Mouse (Mus musculus): ENCODE results near the gene Foxp4.
"Not testable (repeated sequence)": the region's sequence is repeated elsewhere in the genome, so short reads cannot be mapped to it uniquely, and the experiment has no call there.

Gene Foxp4

DNA sequence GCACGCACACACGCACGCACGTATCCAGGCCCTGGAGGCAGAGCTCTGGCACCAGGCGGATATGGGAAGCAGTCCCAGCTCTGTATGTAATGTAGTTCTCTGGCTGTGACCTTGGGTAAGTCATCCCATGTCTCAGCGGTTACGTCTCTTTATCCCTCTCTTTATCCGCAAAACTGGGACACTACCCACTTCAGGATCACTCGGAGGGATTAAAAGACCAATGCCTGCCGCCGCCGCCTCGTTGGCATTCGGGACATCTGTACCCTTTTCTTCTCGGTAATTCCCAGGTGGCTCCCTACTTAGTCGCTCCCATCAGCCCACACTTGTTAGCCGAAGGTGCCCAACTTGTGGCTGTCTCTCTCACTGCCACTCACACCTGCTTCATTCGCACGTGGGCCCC, 35.2 kb downstream of the Foxp4 start:
- DNase-seq: no peak

- no peak for DNase-seq
Measured at GRCm38 (mm10) chr17:47888641-47889040, 35.8 kb downstream of the Foxp4 start.

GRCm38 (mm10) chr17:47888155-47888455, 36.3 kb downstream of the Foxp4 start:
- DNase-seq: no peak

DNA sequence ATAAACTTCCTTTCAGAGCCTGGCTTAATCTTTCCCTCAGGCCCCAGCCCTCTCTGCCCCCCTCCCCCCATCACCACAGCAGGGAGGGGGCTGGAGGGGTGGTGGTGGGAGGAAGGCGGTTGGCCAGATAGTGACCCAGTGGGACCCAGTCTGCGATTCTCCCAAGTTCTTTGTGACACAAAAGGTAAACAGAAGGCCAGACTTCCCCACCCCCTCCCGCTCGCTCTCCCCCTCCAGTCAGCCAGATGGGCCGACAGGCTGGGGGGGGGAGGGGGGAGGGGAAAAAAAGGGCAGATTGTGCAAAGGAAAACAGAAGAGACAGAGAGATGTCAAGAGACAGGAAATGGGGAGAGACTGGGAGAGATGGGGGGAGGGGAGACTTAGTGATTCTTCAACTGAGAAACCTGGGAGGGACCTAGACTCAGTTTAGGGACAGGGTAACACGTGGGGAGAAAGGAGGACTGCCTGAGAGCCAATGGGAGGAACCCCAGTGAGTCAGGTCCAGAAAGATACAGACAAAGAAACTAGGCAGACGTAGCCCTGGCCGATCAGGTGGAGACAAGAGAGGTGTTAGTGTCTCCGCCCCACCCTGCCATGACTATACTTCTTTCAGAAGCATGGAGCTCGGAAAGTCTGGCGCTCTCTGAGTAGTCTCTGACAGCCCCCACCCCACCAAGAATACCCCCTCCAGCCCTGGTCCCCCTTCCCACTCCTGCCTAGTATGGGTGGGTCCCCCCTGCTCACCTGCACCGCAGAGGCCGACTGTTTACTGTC, 36.9 kb downstream of the Foxp4 start:
- DNase-seq: no peak

DNA sequence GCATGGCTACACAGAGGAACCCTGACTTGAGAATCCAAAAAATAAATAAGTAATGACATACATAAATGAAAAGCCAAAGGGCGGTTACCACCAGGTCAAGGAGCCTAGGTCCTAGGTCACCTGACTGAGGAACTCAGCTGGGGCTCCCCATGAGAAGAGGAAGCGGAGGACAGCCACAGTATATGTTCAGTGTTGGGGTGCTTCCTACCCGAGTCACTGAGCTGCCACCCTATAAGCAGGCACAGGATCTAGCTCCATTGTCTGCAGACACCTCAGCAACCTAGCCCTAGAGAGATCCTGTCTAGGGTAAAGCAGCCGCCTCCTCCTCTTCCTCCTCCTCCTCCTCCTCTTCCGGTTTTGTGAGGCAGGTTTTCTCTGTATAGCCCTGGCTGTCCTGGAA, 41.3 kb downstream of the Foxp4 start:
- DNase-seq: no peak

GRCm38 (mm10) chr17:47881330-47881729, 43.1 kb downstream of the Foxp4 start:
- DNase-seq: no peak

DNA sequence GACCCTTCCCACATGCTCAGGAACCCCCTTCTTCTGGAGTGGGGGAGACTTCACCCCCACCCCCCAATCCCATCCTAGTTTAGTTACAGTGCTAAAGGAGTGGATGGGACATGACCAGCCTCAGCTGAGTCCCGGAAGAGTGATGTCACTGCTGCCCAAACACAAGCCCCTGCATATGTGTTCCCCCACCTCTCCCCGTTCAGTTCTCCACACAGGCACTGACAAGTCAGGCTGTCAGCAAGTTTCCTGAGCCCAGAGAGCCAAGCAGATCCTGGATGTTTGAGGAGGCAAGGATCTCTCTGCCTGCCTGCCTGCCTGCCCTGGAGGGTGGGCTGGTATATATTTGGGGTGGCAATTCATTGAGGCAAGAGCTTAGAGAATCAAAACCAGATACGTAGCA, 45.2 kb downstream of the Foxp4 start:
- no peak for DNase-seq

DNA sequence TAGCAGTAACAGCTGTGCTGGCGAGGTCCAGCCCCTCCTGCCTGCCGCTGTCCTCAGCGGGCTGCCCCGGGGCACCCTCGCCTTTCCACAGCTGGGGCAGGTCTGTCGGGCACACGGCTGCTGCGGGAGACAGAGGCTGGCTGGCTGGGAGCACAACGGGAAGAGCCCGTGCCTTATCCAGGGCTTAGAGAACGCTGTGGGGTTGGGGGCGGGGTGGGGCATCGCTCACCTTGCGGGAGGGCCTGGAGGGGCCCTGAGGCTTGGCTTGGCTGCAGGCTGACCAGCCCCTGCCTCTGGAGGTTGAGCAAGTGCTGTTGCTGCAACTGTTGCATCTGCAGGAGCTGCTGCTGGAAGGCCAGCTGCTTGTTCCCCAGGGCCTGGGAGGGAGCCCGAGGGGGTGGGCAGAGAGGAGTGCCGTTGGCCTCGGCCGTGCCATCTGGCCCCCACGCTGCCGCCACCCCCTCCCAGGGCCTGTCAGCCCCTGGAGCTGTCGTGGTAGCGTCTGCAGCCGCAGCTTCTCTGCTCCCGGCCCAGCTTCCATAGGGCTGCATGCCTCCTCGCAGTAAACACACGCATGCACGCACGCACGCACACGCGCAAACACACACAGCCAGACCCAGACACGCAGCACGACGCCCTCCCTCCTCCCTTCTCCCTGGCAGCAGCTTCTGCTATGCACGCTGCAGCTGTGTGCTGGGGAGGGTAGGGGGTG, 45.9 kb downstream of the Foxp4 start:
- DNase-seq: peak; percentile 67 to 70

DNA sequence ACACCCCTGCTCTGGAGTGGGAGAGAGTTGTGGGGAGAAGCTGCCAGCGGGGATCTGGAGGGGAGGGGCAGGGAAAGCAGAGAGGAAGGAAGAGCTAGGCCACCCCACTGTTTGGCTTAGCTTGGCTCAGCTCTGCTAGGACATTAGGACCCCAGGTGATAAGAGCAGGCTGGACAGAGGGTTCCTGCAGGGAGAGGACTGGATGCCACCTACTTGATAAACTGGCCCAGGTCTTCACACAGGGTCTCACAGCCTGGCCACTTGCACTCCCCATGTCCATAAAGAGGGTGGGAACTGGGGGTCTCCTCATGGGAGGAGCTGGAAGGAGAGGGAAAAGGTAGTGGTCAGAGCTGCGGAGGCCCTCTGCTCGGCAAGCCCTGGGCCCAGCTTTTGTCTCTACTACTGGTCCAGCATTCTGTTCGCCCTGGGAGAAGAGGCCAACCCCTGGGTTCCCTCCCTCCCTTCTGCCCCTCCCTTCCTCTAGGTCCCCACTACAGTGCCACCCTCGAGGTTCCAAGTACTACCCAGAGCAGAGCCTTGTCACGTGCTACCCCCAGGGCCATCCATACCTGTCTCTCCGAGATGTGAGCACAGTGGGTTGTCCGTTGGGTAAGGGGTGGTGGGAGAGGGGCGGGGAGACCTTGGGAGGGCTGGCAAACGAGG, 46.6 kb downstream of the Foxp4 start:
- DNase-seq: no peak

DNA sequence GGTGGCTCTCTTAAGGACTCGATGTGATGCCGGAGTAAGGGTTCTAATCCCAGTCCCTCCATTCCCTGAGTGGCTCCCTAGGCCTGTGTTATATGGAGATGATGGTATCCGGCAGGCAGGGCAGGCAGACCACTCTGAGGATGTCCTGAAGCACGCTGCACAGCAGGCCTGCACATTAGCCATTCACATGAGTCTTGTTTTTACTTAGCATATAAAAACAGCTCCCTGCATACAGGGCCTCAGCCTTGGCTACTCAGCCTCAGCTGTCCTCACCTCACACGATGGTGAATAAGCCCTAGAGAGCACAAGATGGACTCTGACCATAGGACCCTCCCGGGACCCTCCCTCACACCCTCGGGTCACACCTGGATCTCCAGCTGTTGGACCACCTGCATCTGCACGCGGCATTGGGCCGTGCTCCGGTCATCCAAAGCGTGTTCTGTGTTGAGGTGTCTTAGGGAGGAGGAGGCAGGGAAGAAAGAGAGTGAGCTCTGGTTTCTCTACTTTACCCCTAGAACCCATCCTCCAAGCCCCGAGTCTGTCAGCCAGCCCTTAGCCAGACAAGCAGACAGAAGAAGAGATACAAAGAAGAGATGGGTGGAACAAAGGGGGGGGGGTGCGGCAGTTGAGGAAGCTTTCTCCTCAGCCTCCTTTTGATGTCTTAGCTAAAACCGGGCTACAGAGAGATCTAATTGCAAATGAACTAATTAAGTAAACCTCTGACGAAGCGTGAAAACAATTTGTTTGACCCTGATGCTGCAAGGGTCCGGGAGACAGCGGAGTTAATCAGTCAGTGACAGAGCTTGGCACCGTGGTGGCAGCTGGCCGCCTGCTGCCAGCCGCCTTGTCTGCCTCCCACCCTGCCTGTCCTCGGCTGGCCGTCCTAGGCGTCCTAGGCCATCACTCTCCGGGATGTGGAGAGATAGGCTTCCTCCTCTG, 47.4 kb downstream of the Foxp4 start:
- no peak for DNase-seq

- peak; percentile 69 to 80 for DNase-seq
Measured at GRCm38 (mm10) chr17:47873341-47873791, 51.1 kb downstream of the Foxp4 start.

DNA sequence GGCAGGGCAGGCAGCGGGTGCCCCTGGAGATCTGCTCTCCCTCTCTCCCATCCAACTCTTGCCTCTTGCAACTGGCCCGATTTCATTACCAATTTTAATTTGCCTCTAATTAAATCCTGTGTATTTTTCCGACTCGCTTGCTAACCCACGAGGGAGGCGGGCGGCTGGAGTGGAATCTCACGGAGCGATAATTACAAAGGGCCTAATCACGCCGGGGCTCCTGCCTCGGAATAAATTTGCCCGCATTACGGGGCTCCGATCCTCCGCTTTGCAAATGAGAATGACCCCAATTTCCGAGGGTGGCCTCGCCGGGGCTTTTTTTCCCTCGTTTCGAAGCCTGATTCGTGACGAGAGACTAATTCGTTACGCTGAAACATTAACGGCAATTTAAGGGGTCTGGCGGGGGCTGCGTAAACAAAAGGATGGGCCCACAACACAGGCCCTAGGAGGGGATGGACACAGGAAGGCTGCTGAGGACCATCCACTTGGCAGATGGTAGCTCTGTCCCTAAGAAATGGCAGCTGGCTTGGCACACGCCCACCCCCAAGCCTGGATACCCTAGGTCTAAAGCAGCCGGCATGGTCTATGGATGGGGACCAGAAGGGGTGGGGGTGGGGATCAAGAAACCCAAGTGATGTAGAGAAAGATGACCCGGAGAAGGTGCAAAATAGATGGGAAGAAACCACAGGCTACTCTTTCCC, 52.0 kb downstream of the Foxp4 start:
- DNase-seq: no peak

DNA sequence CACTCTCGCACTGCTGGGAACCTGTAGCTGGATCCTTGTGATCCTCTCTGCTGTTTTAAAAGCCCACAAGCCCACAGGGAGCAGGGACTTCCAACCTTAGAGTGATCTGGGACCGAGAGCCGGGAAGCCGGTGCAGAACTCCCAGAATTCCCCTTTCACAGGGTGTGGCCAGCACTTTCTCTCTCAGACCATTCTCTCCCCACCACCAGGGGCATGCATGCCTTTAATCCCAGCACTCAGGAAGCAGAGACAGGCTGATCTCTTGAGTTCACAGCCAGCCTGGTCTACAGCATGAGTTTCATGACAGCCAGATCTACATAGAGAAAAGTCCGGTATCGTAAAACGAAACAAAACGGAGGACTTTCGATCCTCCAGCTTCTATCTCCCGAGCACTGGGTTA, 54.6 kb downstream of the Foxp4 start:
- no peak for DNase-seq

DNA sequence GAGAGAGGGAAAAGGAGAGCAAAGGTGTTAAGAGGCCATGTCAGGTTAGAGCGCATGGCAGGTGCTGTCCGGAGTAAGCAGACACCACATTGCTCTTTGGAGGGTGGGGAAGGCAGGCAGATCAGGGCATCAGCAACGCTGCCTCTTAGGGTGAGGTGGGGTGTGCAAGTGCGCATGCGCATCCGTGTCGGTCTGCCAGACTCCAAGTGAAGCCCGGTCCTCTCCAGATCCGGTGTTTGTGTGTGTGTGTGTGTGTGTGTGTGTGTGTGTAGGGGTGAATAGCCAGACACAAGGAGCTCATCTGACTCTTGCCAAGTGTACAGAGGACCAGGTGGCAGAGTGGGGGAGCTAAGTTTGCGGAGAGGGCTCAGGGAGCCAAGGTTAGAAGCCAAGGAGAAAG, 58.4 kb downstream of the Foxp4 start:
- DNase-seq: peak; percentile 60 to 64

DNA sequence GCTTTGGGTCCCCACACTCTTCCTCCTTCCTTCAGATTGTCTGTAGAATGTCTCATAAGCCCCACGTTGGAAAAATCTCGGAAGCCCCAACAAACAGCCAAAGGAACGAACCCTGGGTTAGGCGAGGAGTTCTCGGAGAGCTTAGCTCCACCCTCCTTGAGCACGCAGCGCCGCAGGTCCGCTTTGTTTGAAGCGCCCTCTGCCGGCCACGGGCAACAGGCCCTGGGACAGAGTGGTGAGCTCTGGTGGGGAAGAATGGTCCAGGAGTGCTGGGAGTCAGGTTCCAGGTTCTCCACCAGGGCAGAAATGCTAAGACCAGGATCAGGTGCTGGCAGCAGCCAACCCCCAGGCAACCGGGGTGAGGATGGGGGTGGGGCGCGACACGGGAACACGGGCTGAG, 59.9 kb downstream of the Foxp4 start:
- DNase-seq: peak; percentile 78 to 83

- no peak for DNase-seq
Measured at GRCm38 (mm10) chr17:47863437-47863836, 61.0 kb downstream of the Foxp4 start.

- DNase-seq: no peak
Measured at GRCm38 (mm10) chr17:47863023-47863422, 61.4 kb downstream of the Foxp4 start.

GRCm38 (mm10) chr17:47855544-47855943, 68.9 kb downstream of the Foxp4 start:
- no peak for DNase-seq

DNA sequence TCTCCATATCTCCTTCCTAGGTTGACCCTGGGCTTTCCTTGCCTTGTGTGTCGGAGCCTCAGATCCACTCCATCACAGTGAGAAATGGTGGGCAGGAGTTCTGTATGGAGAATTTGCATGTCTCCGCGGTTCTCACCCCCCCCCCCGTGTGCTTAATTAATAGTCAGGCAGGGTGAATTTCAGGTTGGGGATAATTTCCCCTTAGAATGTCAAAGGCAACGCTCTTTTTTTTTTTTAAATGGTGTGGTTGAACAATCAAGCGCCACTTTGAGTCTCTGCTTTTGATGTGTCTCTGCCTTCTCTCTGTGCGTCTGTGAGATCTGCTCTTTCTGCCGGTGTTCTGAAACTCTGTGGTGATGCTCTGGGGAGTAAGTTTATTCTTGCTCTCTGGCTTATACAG, 69.5 kb downstream of the Foxp4 start:
- no peak for DNase-seq

DNA sequence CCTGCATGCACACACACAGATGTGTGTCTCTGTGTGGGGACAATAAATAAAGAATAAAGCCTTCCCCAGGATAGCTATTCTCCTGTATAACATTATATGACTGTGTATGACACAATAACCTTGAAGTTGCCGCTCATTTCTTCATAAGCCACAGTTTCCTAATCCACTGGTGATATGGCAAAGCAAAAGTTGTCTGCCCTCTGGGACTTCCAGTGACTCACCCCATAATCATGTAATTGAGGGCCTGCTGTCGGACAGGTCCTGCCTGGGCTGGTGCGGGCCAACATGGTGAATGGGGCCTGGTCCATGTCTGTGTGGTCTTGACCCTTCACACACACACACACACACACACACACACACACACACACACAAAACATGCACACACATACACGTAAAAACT, 70.7 kb downstream of the Foxp4 start:
- DNase-seq: no peak

DNA sequence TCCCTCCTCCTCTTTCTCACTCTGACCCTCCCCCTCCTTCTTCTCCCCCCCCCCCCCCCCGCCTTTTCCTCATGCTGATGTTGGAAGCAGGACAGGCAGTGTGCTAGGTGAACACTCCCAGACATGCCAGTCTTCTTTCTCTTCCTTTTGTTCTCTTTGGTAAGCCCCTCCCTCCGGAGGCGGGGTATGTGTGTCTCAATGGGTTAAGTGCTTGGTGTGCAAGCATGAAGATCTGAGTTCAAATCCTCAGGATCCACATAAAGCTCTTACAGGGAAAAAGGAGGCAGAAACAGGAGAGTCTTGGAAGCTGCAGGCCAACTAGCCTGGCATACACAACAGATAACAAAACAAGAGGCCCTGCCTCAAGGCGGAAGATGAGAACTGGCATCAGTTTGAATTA, 71.1 kb downstream of the Foxp4 start:
- no peak for DNase-seq

- DNase-seq: not testable (repeated sequence)
Measured at GRCm38 (mm10) chr17:47851798-47852360, 72.6 kb downstream of the Foxp4 start.

Measured in cerebellum, adult 18-20 months (tissue).